Mouse (Mus musculus): Measurements from ENCODE around the gene Sfmbt1. TPM values are rescaled to one million over a fixed set of nuclear protein-coding genes. Genes with fewer than 3 reads are reported as not detected.

Gene Sfmbt1
- polyA plus RNA-seq, 1 experiment, result 7.3 TPM

DNA sequence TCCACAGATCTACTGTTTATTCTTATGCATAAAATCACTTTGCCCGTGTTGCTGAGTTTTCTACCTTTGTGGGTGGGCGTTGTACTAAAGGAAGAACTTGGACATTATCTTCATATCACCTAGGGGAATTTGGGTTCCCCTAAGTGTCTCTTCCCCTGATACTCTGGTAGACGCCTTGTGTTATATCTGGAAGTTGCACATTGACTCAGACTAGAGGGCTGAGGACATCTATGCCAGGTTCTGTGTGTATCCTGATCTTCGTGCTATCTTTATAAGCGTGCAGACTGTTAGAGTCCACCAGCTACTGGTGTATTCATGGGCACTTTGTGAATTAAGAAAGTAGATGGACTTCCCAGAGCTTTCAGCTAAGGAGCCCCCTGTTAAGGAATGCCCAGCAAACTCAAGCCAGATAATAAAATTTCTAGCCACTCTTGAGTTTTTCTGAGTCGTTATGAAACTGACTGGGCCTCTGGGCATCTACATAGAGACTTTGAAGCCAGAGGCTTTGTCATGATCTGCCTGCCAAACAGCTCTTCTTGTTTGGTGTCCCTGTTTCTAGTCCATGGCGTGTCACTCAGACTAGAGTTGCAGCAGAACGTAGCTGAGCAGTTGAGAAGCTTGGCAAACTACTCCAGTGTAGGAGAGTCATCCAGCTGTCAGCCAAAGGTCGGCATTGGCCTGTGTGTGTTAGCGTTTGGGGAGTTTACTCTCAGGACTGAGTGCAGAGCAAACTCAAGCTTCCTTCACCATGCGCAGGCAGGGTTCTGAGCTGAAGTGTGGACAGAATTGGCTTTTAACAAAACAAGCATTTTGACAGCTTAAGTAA lies 114.2 kb downstream of the Sfmbt1 start:
- Histone ChIP-seq H3K27ac (ENCODE audit: insufficient read depth, low read length) (peak overlapping the region; percentile 40; the same call in 1 of the 2 replicates), H3K4me1 (ENCODE audit: control insufficient read depth, insufficient read depth, low read length) (peaks cover 10% of the 10 kb centered on the region), H3K4me3 (ENCODE audit: insufficient read depth, low read length) (no peak overlapping the region)
- TF ChIP-seq POLR2A (IDR thresholded peaks at IDR 0.05; ENCODE audit: extremely low read depth, insufficient read depth, low read length), result no peak
- no peak for TF ChIP-seq CTCF (IDR thresholded peaks at IDR 0.05; ENCODE audit: extremely low read depth, insufficient read depth, low read length)

DNA sequence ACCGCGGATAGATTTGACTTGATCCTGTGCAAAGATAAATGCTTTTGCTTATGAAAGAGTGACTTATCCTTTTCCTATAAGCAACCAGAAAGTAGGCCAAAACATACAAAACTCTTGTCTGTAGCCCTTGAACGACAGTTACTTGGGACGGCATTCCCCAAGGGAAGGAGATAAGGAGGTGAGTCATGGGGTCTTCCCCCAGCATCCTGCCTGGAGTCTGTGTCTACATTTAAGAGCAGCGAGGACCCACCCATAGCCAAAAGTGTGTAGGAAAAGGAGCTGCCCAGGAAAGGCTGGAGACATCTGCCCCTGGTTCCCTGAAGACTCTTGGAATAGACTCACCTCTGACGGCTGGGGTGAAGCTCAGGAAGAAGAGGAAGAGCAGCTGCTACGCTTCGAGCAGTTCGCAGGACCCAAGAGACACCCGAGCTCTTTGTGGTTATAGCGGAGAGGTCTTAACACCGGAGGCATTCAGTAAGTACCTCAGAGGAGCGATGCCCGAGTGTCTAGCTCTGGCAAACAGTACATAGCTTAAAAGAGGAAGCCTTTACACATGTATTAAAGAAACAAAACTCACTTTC lies 122.9 kb downstream of the Sfmbt1 start:
- H3K4me3 ChIP-seq (ENCODE audit: insufficient read depth, low read length), result no peak overlapping the region
- no peak overlapping the region for H3K27ac ChIP-seq (ENCODE audit: insufficient read depth, low read length)
- H3K4me1 ChIP-seq (ENCODE audit: control insufficient read depth, insufficient read depth, low read length), result peaks cover 1% of the 10 kb centered on the region; the same call in 1 of the 2 replicates
- TF ChIP-seq CTCF (IDR thresholded peaks at IDR 0.05; ENCODE audit: extremely low read depth, insufficient read depth, low read length), result no peak
- TF ChIP-seq POLR2A (IDR thresholded peaks at IDR 0.05; ENCODE audit: extremely low read depth, insufficient read depth, low read length), result no peak

DNA sequence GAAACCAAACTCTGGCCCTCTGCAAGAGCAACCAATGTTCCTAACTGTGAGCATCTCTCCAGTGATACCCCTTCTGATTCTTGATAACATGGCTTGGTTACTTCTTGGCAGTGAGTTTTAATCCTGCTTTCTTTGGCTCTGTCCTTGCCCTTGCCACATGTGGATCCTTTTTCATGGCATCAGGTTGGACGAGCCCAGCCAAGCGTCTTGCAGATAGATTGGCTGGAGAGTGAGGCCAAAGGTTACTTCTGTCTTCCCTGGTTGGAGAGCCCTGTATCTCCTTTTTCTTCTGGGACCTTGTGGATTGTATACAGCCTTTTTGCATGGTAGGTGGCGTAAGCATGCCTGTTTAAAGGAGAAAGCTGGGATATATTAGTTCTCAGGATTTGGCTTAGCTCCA lies 129.1 kb downstream of the Sfmbt1 start:
- Histone ChIP-seq H3K27ac (ENCODE audit: insufficient read depth, low read length) (no peak overlapping the region), H3K4me1 (ENCODE audit: control insufficient read depth, insufficient read depth, low read length) (no peaks in the 10 kb centered on the region), H3K4me3 (ENCODE audit: insufficient read depth, low read length) (no peak overlapping the region)
- TF ChIP-seq CTCF (IDR thresholded peaks at IDR 0.05; ENCODE audit: extremely low read depth, insufficient read depth, low read length) (no peak), POLR2A (IDR thresholded peaks at IDR 0.05; ENCODE audit: extremely low read depth, insufficient read depth, low read length) (no peak)

DNA sequence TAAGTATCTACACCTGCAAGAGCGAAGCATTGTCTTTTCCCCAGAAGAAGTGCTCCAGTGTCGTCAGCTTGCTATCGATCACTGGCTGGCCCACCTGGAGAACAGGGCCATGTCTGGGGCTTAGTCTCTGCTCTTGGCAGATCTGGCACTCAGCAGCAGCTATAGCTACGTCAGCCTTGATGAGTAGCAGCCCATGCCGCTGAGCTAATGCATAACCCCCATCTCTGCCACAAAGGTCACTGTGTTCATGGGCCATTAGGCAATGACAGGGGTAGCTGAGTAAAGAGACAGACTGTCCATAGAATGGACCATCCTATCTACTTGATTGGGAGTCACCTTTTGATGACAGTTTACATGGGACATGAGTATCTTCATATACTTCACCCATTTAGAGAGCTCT lies 135.9 kb downstream of the Sfmbt1 start:
- Histone ChIP-seq H3K27ac (ENCODE audit: insufficient read depth, low read length) (no peak overlapping the region), H3K4me1 (ENCODE audit: control insufficient read depth, insufficient read depth, low read length) (no peaks in the 10 kb centered on the region), H3K4me3 (ENCODE audit: insufficient read depth, low read length) (no peak overlapping the region)
- TF ChIP-seq CTCF (IDR thresholded peaks at IDR 0.05; ENCODE audit: extremely low read depth, insufficient read depth, low read length) (no peak), POLR2A (IDR thresholded peaks at IDR 0.05; ENCODE audit: extremely low read depth, insufficient read depth, low read length) (no peak)

DNA sequence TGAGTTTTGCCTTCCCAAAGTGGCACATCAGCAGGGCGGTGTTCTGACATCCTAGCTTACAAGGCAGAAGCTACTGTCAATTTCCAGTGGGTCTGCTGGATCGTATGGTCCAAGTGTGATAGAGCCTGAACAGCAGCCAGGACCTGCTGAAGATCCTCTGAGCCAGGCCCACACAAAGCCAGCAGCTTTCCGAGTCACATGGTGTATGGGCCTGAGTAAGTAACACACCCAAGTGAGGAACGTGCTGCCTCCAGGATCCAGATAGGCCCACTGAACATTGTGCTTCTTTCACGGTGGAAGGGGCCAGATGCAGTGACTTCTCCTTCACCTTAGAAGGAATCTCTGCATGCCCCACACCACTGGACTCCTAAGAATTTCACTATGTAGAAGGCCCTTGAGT lies 137.7 kb downstream of the Sfmbt1 start:
- peaks cover 6% of the 10 kb centered on the region for H3K4me1 ChIP-seq (ENCODE audit: control insufficient read depth, insufficient read depth, low read length)
- H3K4me3 ChIP-seq (ENCODE audit: insufficient read depth, low read length), result no peak overlapping the region
- no peak overlapping the region for H3K27ac ChIP-seq (ENCODE audit: insufficient read depth, low read length)
- TF ChIP-seq CTCF (IDR thresholded peaks at IDR 0.05; ENCODE audit: extremely low read depth, insufficient read depth, low read length) (no peak), POLR2A (IDR thresholded peaks at IDR 0.05; ENCODE audit: extremely low read depth, insufficient read depth, low read length) (no peak)

DNA sequence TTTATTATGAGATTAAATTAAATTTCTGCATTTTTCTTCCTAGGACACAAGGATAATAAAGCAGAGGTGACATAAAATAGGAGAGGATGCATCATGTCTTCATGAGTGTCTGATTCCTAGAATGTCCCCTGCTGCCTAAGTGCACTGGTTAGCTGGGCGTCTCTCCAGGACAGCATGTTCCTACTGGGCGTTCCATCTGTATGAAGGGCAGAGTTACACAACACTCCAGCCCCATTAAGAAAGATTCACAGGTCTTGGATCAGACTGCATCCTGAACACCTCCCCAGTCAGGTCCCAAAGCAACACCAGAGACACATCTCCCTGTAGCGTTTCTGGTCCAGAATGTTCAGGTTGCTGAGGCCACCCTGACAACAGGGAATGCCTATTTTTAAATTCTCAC lies 140.7 kb downstream of the Sfmbt1 start:
- Histone ChIP-seq H3K27ac (ENCODE audit: insufficient read depth, low read length) (no peak overlapping the region), H3K4me1 (ENCODE audit: control insufficient read depth, insufficient read depth, low read length) (peaks cover 6% of the 10 kb centered on the region), H3K4me3 (ENCODE audit: insufficient read depth, low read length) (no peak overlapping the region)
- TF ChIP-seq CTCF (IDR thresholded peaks at IDR 0.05; ENCODE audit: extremely low read depth, insufficient read depth, low read length) (no peak), POLR2A (IDR thresholded peaks at IDR 0.05; ENCODE audit: extremely low read depth, insufficient read depth, low read length) (no peak)

DNA sequence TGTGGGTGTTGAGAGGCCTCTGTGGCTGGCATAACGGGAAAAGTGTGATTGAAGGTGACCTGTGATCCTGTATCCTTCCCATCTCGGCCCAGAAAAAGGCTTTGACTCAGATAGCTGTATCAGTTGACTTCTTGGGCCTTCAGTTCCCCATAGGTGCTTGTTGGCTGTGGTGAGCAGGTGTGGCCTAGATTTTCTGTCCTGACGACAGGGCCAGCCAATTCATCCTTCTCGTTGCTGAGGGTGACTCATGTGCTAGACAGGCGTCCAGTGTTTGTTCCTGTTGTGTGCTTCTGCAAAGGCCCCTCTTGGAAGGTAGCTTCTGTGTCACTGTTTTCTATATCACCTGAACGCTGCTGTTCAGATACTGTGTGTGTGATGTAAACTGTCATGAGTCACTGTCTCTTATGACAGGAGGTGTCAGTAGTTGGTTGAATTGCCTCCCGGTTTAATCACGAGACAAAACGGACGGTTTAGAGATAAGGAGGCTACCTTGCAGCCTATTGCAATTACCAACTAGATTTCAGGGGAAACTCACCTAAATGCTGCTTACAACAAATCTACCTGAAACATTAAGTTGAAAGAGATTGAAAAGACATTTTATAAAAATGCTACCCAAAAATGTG lies 142.3 kb downstream of the Sfmbt1 start:
- peaks cover 12% of the 10 kb centered on the region for H3K4me1 ChIP-seq (ENCODE audit: control insufficient read depth, insufficient read depth, low read length)
- H3K4me3 ChIP-seq (ENCODE audit: insufficient read depth, low read length), result no peak overlapping the region
- TF ChIP-seq CTCF (IDR thresholded peaks at IDR 0.05; ENCODE audit: extremely low read depth, insufficient read depth, low read length) (no peak), POLR2A (IDR thresholded peaks at IDR 0.05; ENCODE audit: extremely low read depth, insufficient read depth, low read length) (no peak)
- H3K27ac ChIP-seq (ENCODE audit: insufficient read depth, low read length), result no peak overlapping the region

DNA sequence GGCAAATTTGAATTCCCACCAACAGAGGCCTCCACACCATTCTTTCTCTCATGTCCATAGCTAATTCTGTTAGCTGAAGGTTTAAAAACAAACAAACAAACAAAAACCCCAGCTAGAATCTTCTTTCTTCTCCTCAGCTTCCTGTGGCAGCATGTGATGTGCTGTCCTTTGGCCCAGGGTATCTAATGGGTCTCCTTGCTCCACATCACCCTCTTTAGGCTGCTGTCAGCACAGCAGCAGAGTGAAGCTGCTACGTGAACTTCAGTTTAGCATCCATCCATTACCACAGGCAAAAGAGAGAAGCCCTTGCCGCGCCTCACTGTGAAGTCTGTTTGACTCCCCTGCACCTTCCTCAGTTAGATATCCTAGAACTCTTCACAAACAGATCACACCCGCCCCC lies 143.3 kb downstream of the Sfmbt1 start:
- TF ChIP-seq POLR2A (IDR thresholded peaks at IDR 0.05; ENCODE audit: extremely low read depth, insufficient read depth, low read length) (no peak), CTCF (IDR thresholded peaks at IDR 0.05; ENCODE audit: extremely low read depth, insufficient read depth, low read length) (peak; percentile 39; the same call in 1 of the 2 replicates)
- no peak overlapping the region for H3K4me3 ChIP-seq (ENCODE audit: insufficient read depth, low read length)
- H3K27ac ChIP-seq (ENCODE audit: insufficient read depth, low read length), result no peak overlapping the region
- peaks cover 12% of the 10 kb centered on the region for H3K4me1 ChIP-seq (ENCODE audit: control insufficient read depth, insufficient read depth, low read length)

DNA sequence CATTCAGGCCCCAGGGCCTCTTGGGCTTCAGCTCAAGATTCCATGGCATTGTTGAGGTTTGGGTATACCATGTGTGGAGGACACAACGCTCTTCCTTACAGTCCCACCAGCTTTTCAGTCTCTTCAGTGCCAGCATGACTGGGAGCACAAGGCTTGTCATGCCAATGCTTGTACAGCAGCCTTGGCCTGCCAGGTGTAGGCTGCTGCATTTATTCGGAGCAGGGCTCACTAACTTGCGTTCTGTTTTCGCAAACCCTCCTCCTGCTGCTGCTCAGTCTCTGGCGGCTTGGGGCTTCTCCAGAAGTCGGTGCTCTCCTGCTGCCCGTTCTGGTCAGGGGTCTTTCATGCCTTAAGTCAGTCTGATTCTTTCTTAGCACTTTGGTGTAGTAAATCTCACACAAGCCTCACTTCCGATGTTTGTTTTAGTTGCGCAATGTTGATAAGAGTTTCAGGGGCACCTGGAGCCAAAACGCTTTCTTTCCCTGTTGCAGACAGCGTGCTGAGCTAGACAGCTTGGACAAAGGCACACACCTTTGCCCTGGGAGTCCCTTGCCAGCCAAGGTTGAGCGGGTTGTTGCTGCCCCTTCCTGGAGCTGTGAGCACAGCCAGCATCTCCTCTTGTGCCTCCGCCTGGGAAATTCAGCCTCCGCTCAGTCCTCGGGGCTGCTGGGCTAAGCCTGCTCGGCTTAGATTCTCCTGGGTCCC lies 146.9 kb downstream of the Sfmbt1 start:
- peaks cover 11% of the 10 kb centered on the region for H3K4me1 ChIP-seq (ENCODE audit: control insufficient read depth, insufficient read depth, low read length)
- H3K27ac ChIP-seq (ENCODE audit: insufficient read depth, low read length), result no peak overlapping the region
- H3K4me3 ChIP-seq (ENCODE audit: insufficient read depth, low read length), result no peak overlapping the region
- TF ChIP-seq CTCF (IDR thresholded peaks at IDR 0.05; ENCODE audit: extremely low read depth, insufficient read depth, low read length), result no peak
- no peak for TF ChIP-seq POLR2A (IDR thresholded peaks at IDR 0.05; ENCODE audit: extremely low read depth, insufficient read depth, low read length)

Data from cortical plate, adult 2 months (tissue).